Mouse (Mus musculus) frontal cortex, postnatal 36 days (tissue): ENCODE measurements around the gene Arhgef1.

Experiments
- DNase-seq, 2 experiments: peaks; one replicate each; pipeline ENCODE4 v3.0.0; 2022; ENCODE audit warnings: low spot score in 2 of 2

The Arhgef1 gene

GRCm38 (mm10) chr7:24902630-24903443 is at the start of gene Arhgef1:
Gene Arhgef1, plus strand, starts transcription at chr7:24902912.
- peak in 1 of 2 experiments; percentile 28 for DNase-seq

- no peak for DNase-seq
Observed at GRCm38 (mm10) chr7:24853233-24853563, 49.5 kb upstream of the Arhgef1 start.

GRCm38 (mm10) chr7:24853695-24854094 is 49.0 kb upstream of the Arhgef1 start:
- no peak for DNase-seq

- no peak for DNase-seq
Observed at GRCm38 (mm10) chr7:24856460-24857120, 46.1 kb upstream of the Arhgef1 start.

GRCm38 (mm10) chr7:24859234-24859633 is 43.5 kb upstream of the Arhgef1 start:
- DNase-seq: no peak

GRCm38 (mm10) chr7:24861913-24862312 is 40.8 kb upstream of the Arhgef1 start, which contains the start of gene Gm9844:
Gene Gm9844, plus strand, starts transcription at chr7:24862213.
- no peak for DNase-seq

- DNase-seq: no peak
Observed at GRCm38 (mm10) chr7:24862853-24863252, 39.9 kb upstream of the Arhgef1 start.

- no peak for DNase-seq
Observed at GRCm38 (mm10) chr7:24864156-24864555, 38.6 kb upstream of the Arhgef1 start.

- no peak for DNase-seq
Observed at GRCm38 (mm10) chr7:24869080-24869479, 33.6 kb upstream of the Arhgef1 start.

GRCm38 (mm10) chr7:24869532-24870165 is 33.1 kb upstream of the Arhgef1 start, which contains the start of the genes Lypd4 and Dmrtc2:
Gene Lypd4, minus strand, starts transcription at chr7:24869941.
Gene Dmrtc2, plus strand, starts transcription at chr7:24870057.
- no peak for DNase-seq

- DNase-seq: no peak
Observed at GRCm38 (mm10) chr7:24877588-24877987, 25.1 kb upstream of the Arhgef1 start.

- no peak for DNase-seq
Observed at GRCm38 (mm10) chr7:24879620-24880019, 23.1 kb upstream of the Arhgef1 start.

- no peak for DNase-seq
Observed at GRCm38 (mm10) chr7:24882416-24883199, 20.1 kb upstream of the Arhgef1 start.

- peak; percentile 97 for DNase-seq
Observed at GRCm38 (mm10) chr7:24883896-24884692, 18.6 kb upstream of the Arhgef1 start, which contains the start of gene Rps19. Gene Rps19, plus strand, starts transcription at chr7:24884371.

- DNase-seq: no peak
Observed at GRCm38 (mm10) chr7:24884693-24885291, 17.9 kb upstream of the Arhgef1 start.

- DNase-seq: no peak
Observed at GRCm38 (mm10) chr7:24885468-24886307, 17.0 kb upstream of the Arhgef1 start.

GRCm38 (mm10) chr7:24886308-24886633 is 16.4 kb upstream of the Arhgef1 start:
- DNase-seq: no peak

- no peak for DNase-seq
Observed at GRCm38 (mm10) chr7:24887096-24887495, 15.6 kb upstream of the Arhgef1 start.

GRCm38 (mm10) chr7:24889431-24890220 is 13.1 kb upstream of the Arhgef1 start:
- no peak for DNase-seq
